Mouse (Mus musculus) gastrocnemius, adult 18-20 months (tissue): ENCODE data around the gene Daxx. TPM values are rescaled to one million over a fixed set of nuclear protein-coding genes. Genes with fewer than 3 reads are reported as not detected.
"Not testable (repeated sequence)": the region's sequence is repeated elsewhere in the genome, so short reads cannot be mapped to it uniquely, and the experiment has no call there.

Source experiments
- DNase-seq: peaks from one replicate; pipeline ENCODE4 v3.0.0; 2021; ENCODE audit warnings: low spot score
- total RNA-seq, 2 experiments: library from RNA; stranded (reverse); gene quantifications; 2 replicates each; pipeline ENCODE4 v1.2.3; 2021

The Daxx gene
- total RNA-seq, 2 experiments from 2014 or later, result 12.0 to 13.7 TPM

DNA sequence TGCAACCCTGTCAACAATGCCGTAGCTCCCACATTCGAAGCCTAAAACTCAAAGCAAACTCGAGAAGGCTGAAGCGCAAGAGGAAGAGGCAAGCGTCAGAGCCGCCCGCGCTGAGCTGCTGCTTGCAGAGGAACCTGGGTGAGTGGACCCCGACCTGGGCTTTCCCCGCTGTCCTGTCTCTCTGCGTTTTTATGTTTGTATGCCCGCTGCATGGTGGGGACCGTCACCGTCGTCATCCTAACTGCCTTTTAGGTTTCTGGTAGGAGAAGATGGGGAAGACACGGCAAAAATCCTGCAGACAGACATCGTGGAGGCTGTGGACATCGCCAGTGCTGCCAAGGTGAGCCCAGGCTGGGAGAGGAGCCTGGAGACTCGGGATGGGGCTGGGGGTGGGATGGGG is 32.2 kb downstream of the Daxx start:
- DNase-seq, result no peak

DNA sequence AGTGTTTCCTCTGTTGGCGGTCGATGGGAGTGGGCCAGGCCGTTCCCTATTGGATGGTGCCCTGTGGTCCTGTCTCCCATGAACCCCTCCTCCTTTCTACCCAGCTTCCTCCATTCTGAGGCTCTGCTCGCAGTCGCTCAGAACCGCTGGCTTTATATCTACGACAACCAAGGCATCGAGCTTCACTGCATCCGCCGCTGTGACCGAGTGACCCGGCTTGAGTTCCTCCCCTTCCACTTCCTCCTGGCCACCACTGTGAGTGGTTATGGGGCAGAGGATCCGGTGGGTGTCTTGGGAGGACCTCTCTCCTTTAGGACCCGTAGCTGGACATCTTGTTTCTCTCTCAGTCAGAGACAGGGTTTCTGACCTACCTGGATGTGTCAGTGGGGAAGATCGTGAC is 34.2 kb downstream of the Daxx start:
- no peak for DNase-seq

GRCm38 (mm10) chr17:33947430-33948089 is 38.3 kb downstream of the Daxx start:
- no peak for DNase-seq

GRCm38 (mm10) chr17:33948090-33948904 is 39.1 kb downstream of the Daxx start:
- no peak for DNase-seq

GRCm38 (mm10) chr17:33948905-33949537 is 39.8 kb downstream of the Daxx start:
- DNase-seq, result no peak

- DNase-seq, result no peak
These were observed 41.0 kb downstream of the Daxx start for GRCm38 (mm10) chr17:33950131-33950625.

DNA sequence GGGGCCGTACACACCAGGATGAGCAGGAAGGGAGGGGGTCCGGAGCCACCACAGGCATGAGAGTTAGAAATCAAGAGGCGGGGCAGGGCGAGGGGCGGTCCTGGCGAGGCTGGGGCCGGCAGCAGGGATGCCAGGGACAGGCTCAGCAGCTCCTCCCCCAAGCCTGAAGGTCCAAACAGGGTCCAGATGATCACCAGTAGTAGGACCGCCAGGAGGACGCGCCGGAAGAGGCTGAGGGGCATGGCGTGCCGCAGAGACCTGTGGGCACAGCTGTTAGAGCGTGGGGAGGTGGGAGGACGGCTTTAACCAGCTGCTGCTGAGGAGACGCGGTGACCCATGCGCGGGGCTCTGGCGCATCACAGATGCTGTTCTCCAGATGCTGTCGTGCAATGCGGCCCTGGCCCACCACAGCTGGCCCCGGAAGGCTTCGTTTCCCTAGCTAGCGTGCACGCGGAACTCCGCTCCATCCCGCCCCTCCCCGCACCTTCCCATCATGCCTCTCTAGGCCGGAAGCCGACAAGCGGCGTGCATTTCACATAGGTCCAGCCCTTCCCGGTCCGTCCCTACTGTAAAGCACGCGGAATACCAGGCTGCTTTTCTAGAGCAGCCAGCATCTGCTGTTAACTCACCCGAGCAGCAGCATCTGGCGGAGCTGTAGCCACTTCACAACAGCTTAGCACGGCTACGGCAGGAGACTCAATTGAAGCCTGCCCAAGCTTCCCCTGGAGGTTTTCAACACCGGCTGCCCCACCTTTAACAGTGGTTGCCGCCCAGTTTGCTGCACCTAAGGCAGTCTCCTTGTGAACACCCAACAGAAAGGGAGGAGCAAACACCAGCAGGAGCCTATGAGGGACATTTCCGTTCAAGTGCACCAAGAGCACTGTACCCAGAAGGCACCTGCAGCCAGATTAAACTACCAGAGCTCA is 42.1 kb downstream of the Daxx start, which contains the start of gene B3galt4:
TSS of gene B3galt4 (minus strand) at position 468 of the 926 bp plus-strand sequence.
- peak; percentile 56 for DNase-seq

GRCm38 (mm10) chr17:33952015-33952414 is 42.8 kb downstream of the Daxx start:
- not testable (repeated sequence) for DNase-seq

DNA sequence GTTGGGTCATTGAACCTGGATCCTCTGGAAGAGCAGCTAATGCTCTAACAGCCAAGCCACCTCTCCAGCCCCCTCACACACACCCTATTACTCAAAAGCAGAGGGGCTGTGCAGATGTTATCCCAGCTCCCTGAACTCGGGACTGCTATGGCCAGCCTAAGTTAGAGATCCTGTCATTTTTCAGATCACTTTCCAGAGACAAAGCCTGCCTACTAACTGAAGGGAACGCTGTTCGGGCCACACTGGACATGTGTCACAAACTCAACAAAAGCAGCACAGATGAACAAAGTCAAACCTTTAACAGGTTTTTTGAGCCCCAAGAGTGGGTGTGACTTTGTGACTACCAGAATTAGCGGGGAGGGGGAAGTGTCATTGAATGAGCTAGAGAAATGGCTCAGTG is 43.7 kb downstream of the Daxx start:
- no peak for DNase-seq

- no peak for DNase-seq
These were observed 44.1 kb downstream of the Daxx start for GRCm38 (mm10) chr17:33953310-33953709.

DNA sequence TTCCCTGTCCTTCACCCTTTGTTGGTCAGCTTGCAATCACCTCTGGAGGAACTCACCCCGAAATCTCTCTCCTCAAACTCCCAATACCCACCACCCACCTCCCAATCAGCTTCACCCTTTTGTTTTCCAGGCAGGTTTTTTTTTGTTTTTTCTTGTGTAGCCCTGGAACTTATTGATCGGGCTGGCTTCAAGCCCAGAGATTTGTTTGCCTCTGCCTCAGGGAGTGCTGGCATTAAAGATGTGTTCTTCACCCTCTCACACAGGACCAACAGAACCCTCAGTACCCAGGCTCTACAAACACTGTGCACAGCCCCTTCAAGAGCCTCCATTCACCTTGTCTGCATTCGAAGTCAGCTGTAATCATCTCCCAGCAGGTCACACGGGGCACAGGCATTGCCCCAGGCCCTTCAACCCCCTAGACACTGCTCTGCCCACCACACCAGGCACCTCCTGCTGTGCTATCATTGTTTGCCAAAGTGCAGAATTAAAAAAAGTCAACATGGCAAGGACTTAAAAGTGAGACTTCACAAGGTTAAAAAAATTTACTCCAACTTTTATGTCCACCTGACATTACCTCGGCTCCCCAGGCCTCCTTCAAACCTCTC is 44.8 kb downstream of the Daxx start:
- DNase-seq, result no peak

DNA sequence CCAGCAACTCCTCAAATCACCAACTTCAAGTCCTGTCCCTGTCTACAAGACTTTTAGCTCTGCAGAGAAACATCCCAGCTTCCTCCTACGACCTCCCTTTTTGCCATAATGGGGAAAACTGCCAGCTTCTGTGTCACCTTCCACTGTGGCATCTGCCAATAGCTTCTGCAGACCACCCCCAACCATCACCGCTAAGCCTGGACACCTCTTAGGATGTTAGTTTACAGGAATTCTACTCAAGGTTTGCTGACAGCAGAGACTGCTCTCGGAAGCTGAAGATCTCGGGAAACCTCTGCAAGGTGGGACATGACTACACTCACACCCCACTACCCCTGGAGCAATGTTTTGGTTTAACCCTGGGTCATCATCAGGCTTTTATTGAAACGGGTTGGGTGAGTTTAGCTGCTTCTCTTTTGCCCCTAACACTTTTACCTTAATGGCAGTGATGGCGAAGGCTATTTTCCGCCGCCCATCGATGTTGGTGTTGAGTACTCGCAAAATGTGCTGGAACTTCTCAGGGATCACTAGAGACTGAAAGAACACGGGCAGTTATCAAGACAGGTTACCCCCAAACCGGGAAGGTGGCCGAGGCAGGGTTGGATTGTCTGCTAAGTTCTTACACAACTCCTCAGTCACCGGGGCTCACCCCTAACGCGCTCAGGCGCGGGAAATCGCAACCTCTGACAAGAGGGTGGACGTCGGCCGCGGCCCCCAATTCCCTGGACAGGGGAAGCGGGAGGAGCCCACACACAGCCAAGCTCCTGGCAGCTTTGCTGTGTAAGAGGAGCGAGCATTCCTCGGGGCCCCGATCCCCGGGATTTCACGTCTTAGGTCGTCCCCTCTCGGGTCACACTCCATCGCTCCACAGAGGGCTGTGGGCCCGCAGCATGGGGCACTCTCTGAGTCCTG is 45.7 kb downstream of the Daxx start:
- DNase-seq, result no peak

DNA sequence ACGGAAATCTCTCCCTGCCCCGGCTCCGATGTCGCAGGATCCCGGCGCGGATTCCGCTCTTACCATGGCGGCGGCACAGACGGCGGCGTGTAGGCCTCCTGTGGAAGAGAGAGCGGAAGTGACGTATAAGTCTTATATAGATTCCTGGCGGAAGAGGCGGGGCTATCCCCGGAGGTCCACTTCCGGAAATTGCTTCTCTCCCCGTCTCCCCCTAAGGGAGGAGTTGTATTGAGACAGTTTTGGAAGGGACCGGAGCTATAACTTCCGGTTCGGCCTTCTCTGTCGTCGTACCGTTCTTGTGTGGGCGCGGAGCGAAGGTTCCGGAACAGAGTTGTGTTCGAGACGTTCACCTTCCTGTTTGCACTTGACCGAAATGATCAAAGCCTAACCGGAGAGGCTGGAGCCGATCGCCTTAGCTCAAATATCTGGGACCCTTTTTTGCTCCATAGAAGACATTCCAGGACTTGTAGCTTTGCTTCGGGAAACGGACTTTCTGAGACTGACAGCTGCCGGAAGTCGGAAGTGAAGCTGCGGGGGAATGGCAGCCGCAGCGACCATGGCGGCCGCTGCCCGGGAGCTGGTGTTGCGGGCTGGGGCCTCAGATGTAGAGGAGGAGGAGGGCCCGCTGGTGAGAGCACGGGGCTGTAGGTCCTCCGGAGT is 46.5 kb downstream of the Daxx start, which contains the start of the genes Vps52 and Rps18:
TSS of gene Vps52 (plus strand) at position 258 of the 660 bp plus-strand sequence.
TSS of gene Rps18 (minus strand) at position 447 of the 660 bp plus-strand sequence.
- peak; percentile 98 for DNase-seq

DNA sequence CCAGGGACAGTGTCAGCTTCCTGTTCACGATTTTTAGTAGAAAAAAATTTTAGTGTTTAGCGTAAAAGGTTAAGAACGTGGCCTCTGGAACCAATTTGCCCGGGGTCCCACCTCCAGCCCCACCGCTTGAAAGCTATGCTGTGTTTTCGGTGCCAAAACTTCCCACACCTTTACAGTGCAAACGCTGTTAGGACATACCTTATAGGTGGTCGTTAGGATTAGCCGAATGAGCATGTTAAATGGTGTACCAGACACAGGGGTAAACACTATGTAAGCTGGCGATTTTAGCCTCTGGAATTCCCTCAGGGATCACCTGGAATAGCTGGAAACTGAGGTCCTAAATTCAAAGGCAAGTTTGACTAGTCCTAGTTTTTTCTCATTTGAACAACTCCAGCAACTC is 47.1 kb downstream of the Daxx start:
- DNase-seq, result no peak

GRCm38 (mm10) chr17:33957493-33957892 is 48.3 kb downstream of the Daxx start:
- DNase-seq, result no peak

DNA sequence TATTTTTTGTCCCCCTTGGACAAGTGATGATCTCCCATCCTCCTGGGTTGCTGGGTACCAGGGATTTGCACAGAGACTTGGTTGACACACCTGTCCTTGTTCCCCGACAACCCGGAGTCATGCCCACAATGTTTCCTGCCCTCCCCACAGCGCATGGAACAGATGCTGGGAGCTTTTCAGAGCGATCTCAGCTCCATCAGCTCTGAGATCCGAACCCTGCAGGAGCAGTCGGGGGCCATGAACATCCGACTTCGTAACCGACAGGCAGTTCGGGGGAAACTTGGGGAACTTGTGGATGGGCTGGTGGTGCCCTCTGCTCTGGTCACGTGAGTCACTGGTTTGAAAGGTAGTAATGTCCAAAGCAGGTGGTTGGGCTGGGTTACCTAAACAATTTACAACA is 49.2 kb downstream of the Daxx start:
- no peak for DNase-seq

DNA sequence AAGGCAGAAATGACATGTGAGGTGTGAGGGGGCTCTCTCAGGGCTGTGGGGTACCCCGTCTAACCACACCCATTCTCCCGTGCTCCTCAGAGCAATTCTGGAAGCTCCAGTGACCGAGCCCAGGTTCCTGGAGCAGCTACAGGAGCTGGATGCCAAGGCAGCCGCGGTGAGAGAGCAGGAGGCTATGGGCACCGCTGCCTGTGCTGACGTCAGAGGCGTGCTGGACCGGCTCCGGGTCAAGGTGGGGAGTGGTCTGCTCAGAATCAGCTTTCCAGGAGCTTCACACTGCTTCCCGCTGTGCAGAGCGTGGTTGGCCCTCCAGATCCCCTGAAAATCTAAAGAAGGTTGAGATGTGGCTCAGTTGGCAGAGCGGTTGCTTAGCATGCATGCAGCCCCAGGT is 49.9 kb downstream of the Daxx start:
- no peak for DNase-seq

GRCm38 (mm10) chr17:33959948-33960347 is 50.7 kb downstream of the Daxx start:
- no peak for DNase-seq

- no peak for DNase-seq
These were observed 53.7 kb downstream of the Daxx start for GRCm38 (mm10) chr17:33962876-33963275.
